Mouse (Mus musculus) small intestine, adult 2 months (tissue): Measurements from ENCODE around the gene Pgs1.

Experiments used
- CTCF ChIP-seq: fragments of 200-500 bp; IDR thresholded peaks from 2 replicates; pipeline ENCODE4 v1.5.1; 2012; ENCODE audit warnings: low read depth, mild to moderate bottlenecking, control low read depth, inconsistent platforms, low read length, moderate library complexity, mixed read lengths; ENCODE audit not compliant: insufficient replicate concordance, insufficient read length; ENCODE audit errors: extremely low read depth
- POLR2A ChIP-seq: fragments of 200-500 bp; IDR thresholded peaks from 2 replicates; pipeline ENCODE4 v1.6.1; 2012; ENCODE audit warnings: low read depth, mild to moderate bottlenecking, control low read depth, inconsistent platforms, low read length, moderate library complexity

GRCm38 (mm10) chr11:118009865-118010571 lies 23.9 kb downstream of the Pgs1 start:
- TF ChIP-seq CTCF: no peak
- TF ChIP-seq POLR2A: no peak
